Mouse (Mus musculus): ENCODE results near the gene Nxph1. TPM values are rescaled to one million over a fixed set of nuclear protein-coding genes. Genes with fewer than 3 reads are reported as not detected.

Gene Nxph1
- polyA plus RNA-seq, 1 experiment from 2014 or later, result 0.07 TPM

GRCm38 (mm10) chr6:8949665-8950201 lies 1.5 kb downstream of the Nxph1 start:
- WGBS (ENCODE audit: insufficient replicate concordance), result 1% methylated on average over 31 of the region's 31 CpGs

GRCm38 (mm10) chr6:8950611-8951325 lies 2.5 kb downstream of the Nxph1 start:
- no peak overlapping the region for H3K4me3 ChIP-seq (replicated peaks)
- H3K4me2 ChIP-seq, result peak overlapping the region; percentile 39
- no peak overlapping the region for H3K9ac ChIP-seq
- peaks cover 83% of the 10 kb centered on the region for H3K27me3 ChIP-seq
- 2% methylated on average over 26 of the region's 26 CpGs for WGBS (ENCODE audit: insufficient replicate concordance)
- no peak overlapping the region for H3K27ac ChIP-seq (replicated peaks)
- no peaks in the 10 kb centered on the region for H3K9me3 ChIP-seq (replicated peaks)
- H3K4me1 ChIP-seq (replicated peaks), result 0 out of 2 replicates have a peak, but pooled peaks cover 3% of the 10 kb centered on the region
- ATAC-seq (ENCODE audit: insufficient read depth), result no peak
- no peaks in the 10 kb centered on the region for H3K36me3 ChIP-seq (replicated peaks)

More at GRCm38 (mm10) chr6:8949665-8950201, 1.5 kb downstream of the Nxph1 start:
- H3K36me3 ChIP-seq (replicated peaks), result no peaks in the 10 kb centered on the region
- H3K27ac ChIP-seq (replicated peaks), result no peak overlapping the region
- H3K27me3 ChIP-seq, result peaks cover 74% of the 10 kb centered on the region
- H3K9ac ChIP-seq, result no peak overlapping the region
- H3K4me3 ChIP-seq (replicated peaks), result no peak overlapping the region
- 0 out of 2 replicates have a peak, but pooled peaks cover 3% of the 10 kb centered on the region for H3K4me1 ChIP-seq (replicated peaks)
- H3K4me2 ChIP-seq, result no peak overlapping the region
- no peak for ATAC-seq (ENCODE audit: insufficient read depth)
- no peaks in the 10 kb centered on the region for H3K9me3 ChIP-seq (replicated peaks)

GRCm38 (mm10) chr6:8951326-8951695 lies 3.1 kb downstream of the Nxph1 start:
- Histone ChIP-seq H3K36me3 (replicated peaks) (no peaks in the 10 kb centered on the region), H3K27ac (replicated peaks) (no peak overlapping the region), H3K4me3 (replicated peaks) (0 out of 2 replicates have a peak overlapping the region, but pooled peaks have one; percentile 10), H3K4me2 (peak overlapping the region; percentile 39), H3K9ac (no peak overlapping the region), H3K27me3 (peaks cover 89% of the 10 kb centered on the region), H3K4me1 (replicated peaks) (0 out of 2 replicates have a peak, but pooled peaks cover 3% of the 10 kb centered on the region), H3K9me3 (replicated peaks) (no peaks in the 10 kb centered on the region)
- ATAC-seq (ENCODE audit: insufficient read depth), result no peak
- WGBS (ENCODE audit: insufficient replicate concordance), result under 1% methylated on average over 24 of the region's 24 CpGs

- 16% methylated on average over 15 of the region's 15 CpGs for WGBS (ENCODE audit: insufficient replicate concordance)
- H3K9ac ChIP-seq, result no peak overlapping the region
- no peak overlapping the region for H3K4me2 ChIP-seq
- H3K4me3 ChIP-seq (replicated peaks), result no peak overlapping the region
- H3K36me3 ChIP-seq (replicated peaks), result no peaks in the 10 kb centered on the region
- ATAC-seq (ENCODE audit: insufficient read depth), result no peak
- H3K27ac ChIP-seq (replicated peaks), result no peak overlapping the region
- peaks cover 95% of the 10 kb centered on the region for H3K27me3 ChIP-seq
- H3K9me3 ChIP-seq (replicated peaks), result no peaks in the 10 kb centered on the region
- 0 out of 2 replicates have a peak, but pooled peaks cover 3% of the 10 kb centered on the region for H3K4me1 ChIP-seq (replicated peaks)
Observed at GRCm38 (mm10) chr6:8951884-8952590, 3.8 kb downstream of the Nxph1 start.

- WGBS (ENCODE audit: insufficient replicate concordance), result 3% methylated on average over 35 of the region's 35 CpGs
- H3K4me1 ChIP-seq (replicated peaks), result 0 out of 2 replicates have a peak, but pooled peaks cover 3% of the 10 kb centered on the region
- no peaks in the 10 kb centered on the region for H3K36me3 ChIP-seq (replicated peaks)
- no peaks in the 10 kb centered on the region for H3K9me3 ChIP-seq (replicated peaks)
- no peak overlapping the region for H3K4me2 ChIP-seq
- no peak overlapping the region for H3K9ac ChIP-seq
- H3K27ac ChIP-seq (replicated peaks), result no peak overlapping the region
- H3K4me3 ChIP-seq (replicated peaks), result no peak overlapping the region
- no peak for ATAC-seq (ENCODE audit: insufficient read depth)
- peaks cover 76% of the 10 kb centered on the region for H3K27me3 ChIP-seq
Observed at GRCm38 (mm10) chr6:8955817-8956529, 7.7 kb downstream of the Nxph1 start.

- no peaks in the 10 kb centered on the region for H3K4me1 ChIP-seq (replicated peaks)
- H3K27me3 ChIP-seq, result peaks cover 66% of the 10 kb centered on the region
- no peak for ATAC-seq (ENCODE audit: insufficient read depth)
- no peak overlapping the region for H3K4me2 ChIP-seq
- H3K9me3 ChIP-seq (replicated peaks), result no peaks in the 10 kb centered on the region
- H3K9ac ChIP-seq, result no peak overlapping the region
- H3K4me3 ChIP-seq (replicated peaks), result no peak overlapping the region
- 4% methylated on average over 25 of the region's 25 CpGs for WGBS (ENCODE audit: insufficient replicate concordance)
- H3K36me3 ChIP-seq (replicated peaks), result no peaks in the 10 kb centered on the region
- no peak overlapping the region for H3K27ac ChIP-seq (replicated peaks)
Observed at GRCm38 (mm10) chr6:8956743-8957528, 8.7 kb downstream of the Nxph1 start.

- Histone ChIP-seq H3K27ac (replicated peaks) (no peak overlapping the region), H3K36me3 (replicated peaks) (no peaks in the 10 kb centered on the region), H3K4me2 (no peak overlapping the region), H3K4me3 (replicated peaks) (no peak overlapping the region), H3K4me1 (replicated peaks) (no peaks in the 10 kb centered on the region), H3K9me3 (replicated peaks) (no peaks in the 10 kb centered on the region), H3K9ac (no peak overlapping the region), H3K27me3 (peaks cover 61% of the 10 kb centered on the region)
- no peak for ATAC-seq (ENCODE audit: insufficient read depth)
- WGBS (ENCODE audit: insufficient replicate concordance), result 2% methylated on average over 15 of the region's 15 CpGs
Observed at GRCm38 (mm10) chr6:8957529-8957887, 9.3 kb downstream of the Nxph1 start.

- WGBS (ENCODE audit: insufficient replicate concordance), result 3% methylated on average over 28 of the region's 28 CpGs
- Histone ChIP-seq H3K9ac (no peak overlapping the region), H3K36me3 (replicated peaks) (no peaks in the 10 kb centered on the region), H3K4me3 (replicated peaks) (no peak overlapping the region), H3K27ac (replicated peaks) (no peak overlapping the region), H3K4me2 (no peak overlapping the region), H3K9me3 (replicated peaks) (no peaks in the 10 kb centered on the region), H3K4me1 (replicated peaks) (no peaks in the 10 kb centered on the region), H3K27me3 (peaks cover 53% of the 10 kb centered on the region)
- ATAC-seq (ENCODE audit: insufficient read depth), result no peak
Observed at GRCm38 (mm10) chr6:8958081-8958919, 10.1 kb downstream of the Nxph1 start.

- H3K4me3 ChIP-seq (replicated peaks), result no peak overlapping the region
- WGBS (ENCODE audit: insufficient replicate concordance), result 39% methylated on average over 4 of the region's 4 CpGs
- no peak for ATAC-seq (ENCODE audit: insufficient read depth)
Observed at GRCm38 (mm10) chr6:8959810-8960209, 11.6 kb downstream of the Nxph1 start.

GRCm38 (mm10) chr6:8970576-8970975 lies 22.3 kb downstream of the Nxph1 start:
- H3K9ac ChIP-seq, result no peak overlapping the region

More at GRCm38 (mm10) chr6:8959810-8960209, 11.6 kb downstream of the Nxph1 start:
- Histone ChIP-seq H3K4me2 (no peak overlapping the region), H3K9me3 (replicated peaks) (no peaks in the 10 kb centered on the region), H3K4me1 (replicated peaks) (no peaks in the 10 kb centered on the region), H3K36me3 (replicated peaks) (no peaks in the 10 kb centered on the region), H3K27ac (replicated peaks) (no peak overlapping the region), H3K27me3 (peaks cover 41% of the 10 kb centered on the region), H3K9ac (no peak overlapping the region)

More at GRCm38 (mm10) chr6:8970576-8970975, 22.3 kb downstream of the Nxph1 start:
- Histone ChIP-seq H3K4me1 (replicated peaks) (no peaks in the 10 kb centered on the region), H3K27me3 (no peaks in the 10 kb centered on the region), H3K9me3 (replicated peaks) (no peaks in the 10 kb centered on the region), H3K4me2 (no peak overlapping the region), H3K27ac (replicated peaks) (no peak overlapping the region), H3K36me3 (replicated peaks) (no peaks in the 10 kb centered on the region), H3K4me3 (replicated peaks) (no peak overlapping the region)
- WGBS (ENCODE audit: insufficient replicate concordance), result 42% methylated on average over 2 of the region's 2 CpGs
- no peak for ATAC-seq (ENCODE audit: insufficient read depth)

All from liver, embryonic 15.5 days (tissue).